Mouse (Mus musculus) megakaryocyte, embryonic 14.5 days (primary cell): ENCODE results near the gene 4921504E06Rik.

Experiments used
- FLI1 ChIP-seq: IDR thresholded peaks from 2 replicates; pipeline ENCODE4 v1.6.1; 2012; ENCODE audit warnings: low read length, inconsistent platforms, mixed read lengths
- GATA1 ChIP-seq: IDR thresholded peaks from 3 replicates; pipeline ENCODE4 v1.6.1; 2012; ENCODE audit warnings: mixed read lengths, low read length, inconsistent platforms, borderline replicate concordance

DNA sequence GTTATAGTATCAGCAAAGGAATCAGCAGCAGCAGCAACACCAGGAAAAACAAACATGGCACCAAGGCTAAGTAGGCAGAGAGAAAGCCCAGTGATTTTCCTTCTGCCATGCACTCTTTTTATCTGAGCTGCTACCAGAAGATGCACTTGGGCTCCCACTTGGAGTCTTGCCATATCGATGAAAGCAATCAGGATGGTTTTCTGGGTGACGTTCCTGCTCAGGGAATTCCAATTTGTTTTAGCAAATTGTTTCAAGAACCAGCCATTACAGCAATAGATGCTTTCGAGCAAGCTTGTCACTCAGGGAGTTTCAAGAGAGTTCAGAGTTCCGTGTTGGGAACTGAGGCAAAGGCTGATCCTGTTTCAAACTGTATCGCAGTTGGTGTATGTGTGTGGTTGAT, 47.1 kb upstream of the 4921504E06Rik start:
- TF ChIP-seq GATA1, result no peak
- no peak for TF ChIP-seq FLI1
